Mouse (Mus musculus) urinary bladder, adult 2 months (tissue): ENCODE data around the gene Igsf9. TPM values are rescaled to one million over a fixed set of nuclear protein-coding genes. Genes with fewer than 3 reads are reported as not detected.
A peak's percentile ranks its signal among the peaks of the same experiment; 100 is the strongest.

Experiments used
- DNase-seq: peaks from one replicate; pipeline ENCODE4 v3.0.0; 2022; ENCODE audit warnings: low spot score
- polyA plus RNA-seq: library from polyadenylated mRNA; depleted of rRNA; stranded (reverse); fragments of >200 nt; gene quantifications from 2 replicates; pipeline ENCODE4 v1.2.3, GENCODE M21; 2012; rRNA removed

The Igsf9 gene
- 12.5 and 14.1 TPM in 2 replicates for polyA plus RNA-seq

GRCm38 (mm10) chr1:172481540-172482280, at the start of gene Igsf9:
Gene Igsf9 (plus strand): TSS chr1:172481788.
- DNase-seq, result peak; percentile 68

DNA sequence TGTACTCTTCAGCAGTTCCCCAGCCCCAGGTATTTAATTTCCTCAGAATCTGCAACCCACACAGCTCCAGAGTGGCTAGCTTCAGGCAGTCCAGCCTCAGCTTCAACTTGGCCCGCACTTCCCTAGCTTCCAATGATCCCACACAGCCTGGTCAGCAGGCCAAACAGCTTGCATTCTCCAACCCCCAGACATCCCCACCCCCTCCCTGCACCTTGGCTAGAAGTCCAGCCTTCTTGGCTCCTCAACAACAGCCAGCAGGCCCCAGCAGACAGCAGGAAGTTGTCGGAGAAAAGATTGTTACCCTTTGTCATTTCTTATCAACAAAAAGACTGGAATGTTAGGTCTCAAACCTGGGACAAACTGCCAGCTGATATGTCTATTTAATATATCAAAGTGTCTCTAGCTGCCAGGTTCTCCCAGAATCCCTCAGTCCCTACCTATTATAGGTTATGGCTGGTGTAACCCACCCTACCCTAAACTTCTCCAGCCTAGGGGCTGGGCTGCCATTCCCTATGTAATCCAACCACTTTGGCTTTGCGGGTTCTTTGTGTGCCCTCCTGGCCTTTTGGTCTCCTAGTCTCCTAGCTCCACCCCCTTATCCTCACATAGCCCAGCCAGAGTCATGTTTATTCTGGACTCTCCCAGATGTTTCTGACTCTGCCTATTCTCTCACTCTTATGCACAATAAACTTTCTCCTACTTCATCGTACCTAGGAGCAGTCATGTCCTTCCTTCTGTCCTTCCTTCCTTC, 49.6 kb upstream of the Igsf9 start:
- DNase-seq, result no peak

GRCm38 (mm10) chr1:172432587-172432955, 49.0 kb upstream of the Igsf9 start:
- DNase-seq, result no peak

DNA sequence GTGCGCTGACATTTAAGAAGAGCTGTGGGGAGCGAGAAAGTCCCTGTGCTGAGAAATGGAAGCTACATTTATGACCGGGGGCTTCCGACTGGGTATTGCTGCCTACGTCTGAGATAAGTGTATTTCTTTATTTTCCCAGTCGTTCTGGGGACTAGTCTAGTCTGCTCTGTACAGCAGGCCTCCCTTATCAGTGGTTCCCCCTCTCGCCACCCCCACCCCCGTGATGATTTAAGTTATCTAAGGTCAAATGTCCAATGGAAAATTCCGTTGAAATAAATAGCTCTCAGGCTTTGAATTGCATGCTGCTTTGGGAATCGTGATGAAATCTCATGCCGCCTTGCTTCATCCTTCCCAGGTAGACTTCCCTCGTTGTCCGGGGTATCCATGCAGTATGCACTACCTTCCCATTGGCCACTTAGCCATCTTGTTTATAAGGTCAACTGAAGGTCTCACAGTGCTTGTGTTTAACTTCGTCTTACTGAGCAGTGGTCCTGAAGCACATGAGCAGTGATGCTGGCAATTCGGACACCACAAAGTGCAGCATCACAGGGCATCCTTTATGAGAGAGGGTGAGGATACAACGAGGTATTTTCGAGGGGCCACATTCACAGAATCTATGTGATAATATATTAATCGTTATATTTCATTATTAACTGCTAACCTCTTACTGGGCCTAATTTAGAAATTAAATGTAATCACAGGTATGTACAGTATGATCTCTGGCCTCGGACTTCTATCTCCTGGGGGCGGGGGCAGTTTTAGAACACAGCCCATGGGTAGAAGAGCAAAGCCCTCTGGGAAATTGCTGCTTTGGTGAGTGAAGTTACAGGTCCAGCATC, 48.4 kb upstream of the Igsf9 start:
- DNase-seq, result no peak

- DNase-seq, result no peak
Measured at GRCm38 (mm10) chr1:172433851-172434165, 47.8 kb upstream of the Igsf9 start.

GRCm38 (mm10) chr1:172436785-172437184, 44.8 kb upstream of the Igsf9 start:
- no peak for DNase-seq

GRCm38 (mm10) chr1:172438621-172439020, 43.0 kb upstream of the Igsf9 start:
- no peak for DNase-seq

DNA sequence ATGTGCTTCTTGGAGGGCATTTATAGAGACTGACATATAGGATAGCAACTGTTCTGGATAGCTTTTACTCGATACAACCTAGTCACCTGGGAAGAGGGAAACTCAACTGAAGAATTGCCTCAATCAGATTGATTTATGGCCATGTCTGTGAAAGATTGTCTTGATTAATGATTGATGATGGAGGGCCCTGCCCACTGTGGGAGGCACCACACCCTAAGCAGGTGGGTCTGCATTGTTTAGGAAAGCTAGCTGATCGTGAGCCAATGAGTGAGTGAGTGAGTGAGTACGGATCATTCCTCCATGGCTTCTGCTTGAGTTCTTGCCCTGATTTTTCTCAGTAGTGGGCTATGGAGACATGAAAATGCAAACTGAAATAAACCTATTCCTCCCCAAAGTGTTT, 41.1 kb upstream of the Igsf9 start:
- DNase-seq, result no peak

DNA sequence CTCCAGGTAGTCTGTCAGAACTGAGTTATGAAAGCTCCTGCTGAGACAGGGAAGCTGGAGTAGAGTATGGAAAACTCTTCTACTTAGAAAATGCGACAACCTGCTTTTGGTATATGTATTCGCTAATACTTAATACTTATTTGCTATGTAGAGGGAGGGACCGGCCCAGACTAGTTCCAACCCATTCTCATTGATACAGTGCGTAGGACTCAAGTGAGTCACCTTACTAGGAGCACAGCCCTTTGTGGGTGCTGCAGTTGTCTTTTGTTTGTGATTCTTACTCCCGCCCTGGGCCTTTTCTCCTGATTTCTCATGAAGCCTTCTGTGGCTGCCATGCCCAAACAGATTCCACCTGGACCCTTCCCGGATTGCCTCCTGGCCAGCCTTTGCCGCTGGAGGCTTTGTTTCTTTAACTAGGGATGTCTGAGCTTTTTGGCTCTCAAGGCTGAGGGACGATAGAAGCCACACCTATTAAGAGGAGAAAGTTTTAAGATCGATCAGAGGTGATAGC, 39.6 kb upstream of the Igsf9 start:
- no peak for DNase-seq

DNA sequence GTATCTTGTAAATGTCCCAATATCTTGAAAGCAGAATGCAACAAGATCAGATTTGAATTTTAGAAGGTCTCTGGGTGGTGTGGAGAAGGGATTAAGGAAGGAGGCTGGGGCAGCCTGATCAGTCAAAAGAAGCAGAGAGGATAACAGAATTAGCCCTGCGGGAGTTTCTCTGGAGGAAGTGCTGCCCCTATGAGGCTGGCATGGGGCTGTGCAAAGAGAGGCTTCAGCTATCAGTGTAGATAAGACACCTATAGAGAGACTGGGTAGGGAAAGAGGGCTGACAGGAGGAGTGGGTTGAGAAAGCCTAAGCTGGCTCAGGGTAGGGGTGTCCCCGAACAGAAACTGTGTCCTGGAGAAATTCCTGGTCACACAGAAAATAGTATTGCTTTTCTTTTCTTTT, 31.4 kb upstream of the Igsf9 start:
- no peak for DNase-seq

DNA sequence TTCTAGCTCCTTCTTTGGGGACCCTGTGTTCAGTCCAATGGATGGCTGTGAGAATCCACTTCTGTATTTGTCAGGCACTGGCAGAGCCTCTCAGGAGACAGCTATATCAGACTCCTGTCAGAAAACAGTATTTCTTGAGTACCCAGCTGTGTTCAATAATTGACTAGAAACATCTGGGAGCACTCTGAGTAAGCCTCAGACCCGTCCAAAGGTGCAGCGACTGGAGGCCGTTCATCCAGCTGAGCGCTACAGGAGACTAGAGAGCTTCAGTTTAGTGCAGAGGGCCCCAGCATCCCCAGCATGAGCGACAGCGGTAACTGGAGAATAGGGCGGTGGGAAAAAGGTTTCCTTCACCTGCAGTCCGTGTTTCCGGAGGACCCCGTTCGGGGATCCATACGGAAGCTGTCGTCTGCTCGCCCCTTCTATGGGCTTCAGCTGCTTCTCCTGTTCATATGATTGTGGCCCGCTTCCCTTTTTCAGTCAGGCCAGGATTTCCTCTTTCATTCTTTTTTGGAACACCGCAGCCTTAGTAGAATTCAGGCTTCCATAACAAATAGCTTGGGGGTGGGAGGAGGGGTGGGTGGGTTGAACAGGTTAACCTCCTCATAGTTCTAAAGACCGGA, 30.6 kb upstream of the Igsf9 start:
- no peak for DNase-seq

GRCm38 (mm10) chr1:172452911-172453310, 28.7 kb upstream of the Igsf9 start:
- DNase-seq, result no peak

DNA sequence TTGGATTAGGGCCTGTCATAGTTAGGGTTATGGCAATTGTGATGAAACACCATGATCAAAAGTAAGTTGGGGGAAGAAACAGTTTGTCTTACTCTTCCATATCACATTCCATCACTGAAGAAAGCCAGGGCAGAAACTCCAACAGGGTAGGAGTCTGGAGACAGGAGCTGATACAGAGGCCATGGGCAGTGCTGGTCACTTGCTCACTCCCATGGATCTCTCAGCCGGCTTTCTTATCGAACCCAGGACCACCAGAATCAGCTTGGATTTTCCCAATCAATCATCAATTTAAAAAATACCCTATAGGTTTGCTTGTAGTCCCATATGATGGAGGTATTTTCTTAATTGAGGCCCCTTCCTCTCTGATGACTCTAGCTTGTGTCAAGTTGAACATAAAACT, 27.8 kb upstream of the Igsf9 start:
- no peak for DNase-seq

GRCm38 (mm10) chr1:172455416-172455815, 26.2 kb upstream of the Igsf9 start:
- DNase-seq, result no peak

- DNase-seq, result no peak
Measured at GRCm38 (mm10) chr1:172456001-172456677, 25.4 kb upstream of the Igsf9 start.

DNA sequence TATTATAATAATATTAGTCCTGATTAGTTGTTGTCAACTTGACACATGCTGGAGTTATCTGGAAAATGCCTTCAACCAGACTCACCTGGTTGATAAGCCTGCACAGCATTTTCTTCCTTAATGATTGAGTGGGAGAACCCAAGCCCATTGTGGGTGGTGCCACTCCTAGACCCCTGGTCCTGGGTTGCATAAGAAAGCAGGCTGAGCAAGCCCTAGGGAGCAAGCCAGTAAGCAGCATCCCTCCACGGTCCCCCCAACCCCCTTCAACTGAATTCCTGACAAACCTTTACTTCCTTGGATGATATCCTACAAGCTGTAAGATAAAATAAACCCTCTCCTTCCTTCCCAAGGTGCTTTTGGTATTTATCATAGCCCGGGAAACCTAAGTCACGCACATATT, 24.4 kb upstream of the Igsf9 start:
- no peak for DNase-seq

DNA sequence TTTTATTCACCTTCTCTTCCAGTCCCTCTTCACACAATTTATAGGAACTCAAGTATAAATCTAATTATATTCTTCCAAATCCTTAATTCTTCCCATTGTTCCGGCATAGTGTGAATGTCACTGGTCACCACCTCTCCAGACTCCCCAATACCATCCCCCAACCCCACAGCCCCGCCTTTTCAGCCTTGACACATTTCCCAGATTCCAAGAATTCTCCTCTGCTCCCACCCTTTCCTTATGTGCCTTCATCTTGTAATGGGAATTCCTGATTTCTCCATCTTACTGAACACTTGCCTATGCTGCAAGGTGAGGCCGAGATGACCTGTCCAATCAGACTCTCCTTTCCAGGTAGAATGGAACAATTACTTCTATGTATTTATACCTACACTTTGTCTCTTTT, 23.5 kb upstream of the Igsf9 start:
- no peak for DNase-seq

DNA sequence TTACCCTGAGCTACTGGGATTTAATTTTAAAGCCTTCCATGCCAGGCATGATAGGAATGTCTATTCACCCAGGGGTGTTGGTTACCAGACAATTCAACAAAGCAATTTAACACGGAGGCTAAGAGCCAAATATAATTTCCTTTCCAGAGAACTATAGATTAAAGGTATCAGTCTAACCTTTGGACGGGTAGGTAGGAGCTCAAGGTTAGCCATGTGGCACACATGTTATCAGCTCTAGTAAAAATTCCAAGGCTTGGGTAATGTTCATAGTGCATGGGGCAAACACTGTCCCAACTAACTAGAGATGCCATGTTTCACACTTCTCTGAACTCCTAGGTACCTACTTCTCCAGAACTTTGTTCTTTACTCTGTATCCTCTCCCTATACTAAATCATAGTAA, 20.0 kb upstream of the Igsf9 start:
- no peak for DNase-seq

DNA sequence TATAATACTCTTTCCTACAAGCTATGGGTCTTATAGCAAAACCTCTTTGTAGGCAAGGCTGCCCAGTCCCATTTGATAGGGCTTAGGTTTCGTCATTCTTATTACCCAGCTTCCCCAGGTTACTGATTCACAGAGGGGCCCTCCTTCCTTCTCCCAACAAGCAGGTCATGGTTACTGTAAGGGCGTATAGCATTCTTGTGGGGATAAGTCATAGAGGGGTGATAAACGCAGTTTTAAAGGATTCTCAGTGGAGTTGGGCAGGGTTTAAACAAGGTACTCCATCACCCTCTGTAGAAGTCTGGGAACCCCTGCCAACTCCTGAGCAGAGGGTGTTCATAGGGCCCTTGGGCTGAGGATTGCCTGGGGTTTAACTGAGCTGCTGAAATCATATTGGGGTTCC, 19.1 kb upstream of the Igsf9 start:
- no peak for DNase-seq

DNA sequence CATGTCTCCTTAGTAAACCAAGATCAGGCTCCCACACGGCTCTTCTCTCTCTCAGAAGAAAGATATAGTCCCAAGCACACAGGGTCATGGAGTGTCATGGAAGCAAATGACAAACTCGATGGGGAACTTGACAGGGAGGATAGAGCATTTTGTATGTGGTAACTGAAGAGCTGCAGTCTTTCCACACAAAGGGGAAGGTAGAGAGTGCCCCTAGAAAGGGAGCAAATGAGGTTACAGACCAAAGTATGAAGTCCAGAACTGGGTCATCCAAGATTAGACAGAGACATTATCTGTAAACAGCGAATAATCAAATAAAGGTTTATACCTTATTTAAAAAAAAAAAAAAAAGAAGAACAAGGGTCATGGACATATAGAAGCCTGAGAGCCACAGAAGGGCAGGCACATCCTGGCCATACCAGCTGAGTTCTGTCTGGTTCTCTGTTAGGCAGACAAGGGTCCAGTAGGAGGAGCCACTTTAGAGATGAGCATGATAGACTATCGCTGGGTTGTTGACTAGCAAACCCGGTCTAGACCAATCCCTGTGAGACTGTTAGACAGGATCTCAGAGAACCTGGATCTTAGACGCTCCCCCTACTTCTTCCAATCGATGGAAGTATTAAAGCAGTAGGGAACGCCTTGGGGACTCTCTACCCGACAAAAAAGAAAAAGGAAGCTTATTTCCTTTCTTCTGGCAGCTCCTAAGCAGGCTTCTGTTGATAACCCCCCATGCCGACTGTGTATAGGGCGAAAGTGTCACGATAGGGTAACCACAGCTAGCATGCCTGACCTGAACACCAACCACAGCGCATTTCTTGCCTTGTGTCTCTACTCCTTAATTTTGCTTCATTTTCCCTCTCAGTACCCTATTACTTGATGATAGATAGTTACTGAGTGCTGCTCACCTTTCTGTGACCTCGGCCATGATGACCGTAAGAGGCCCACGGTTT, 17.9 kb upstream of the Igsf9 start:
- no peak for DNase-seq
